Mouse (Mus musculus) small intestine, adult 2 months (tissue): ENCODE results near the gene Stat5b. TPM values are rescaled to one million over a fixed set of nuclear protein-coding genes. Genes with fewer than 3 reads are reported as not detected.

Source experiments
- H3K27ac ChIP-seq: fragments of 200-500 bp; 2 replicates; pipeline ENCODE4 v1.5.1; 2012; ENCODE audit warnings: low read depth, low read length, control low read depth, inconsistent platforms; ENCODE audit not compliant: insufficient read depth
- H3K27me3 ChIP-seq: fragments of 200-500 bp; 2 replicates; pipeline ENCODE4 v1.6.1; 2012; ENCODE audit warnings: mild to moderate bottlenecking, moderate library complexity, low read length, inconsistent platforms; ENCODE audit not compliant: control insufficient read depth, insufficient read depth
- H3K36me3 ChIP-seq: fragments of 200-500 bp; 2 replicates; pipeline ENCODE4 v1.6.1; 2012; ENCODE audit warnings: mild to moderate bottlenecking, low read length, control low read depth, inconsistent platforms; ENCODE audit not compliant: control insufficient read depth, insufficient read depth
- H3K4me1 ChIP-seq: fragments of 200-500 bp; 2 replicates; pipeline ENCODE4 v1.6.1; 2012; ENCODE audit warnings: low read length, inconsistent platforms, mixed read lengths; ENCODE audit not compliant: control insufficient read depth, insufficient read depth, insufficient read length
- H3K4me3 ChIP-seq: fragments of 200-500 bp; 2 replicates; pipeline ENCODE4 v1.5.1; 2012; ENCODE audit warnings: low read depth, mild to moderate bottlenecking, control low read depth, inconsistent platforms, low read length, moderate library complexity
- CTCF ChIP-seq: fragments of 200-500 bp; IDR thresholded peaks from 2 replicates; pipeline ENCODE4 v1.5.1; 2012; ENCODE audit warnings: low read depth, mild to moderate bottlenecking, control low read depth, inconsistent platforms, low read length, moderate library complexity, mixed read lengths; ENCODE audit not compliant: insufficient replicate concordance, insufficient read length; ENCODE audit errors: extremely low read depth
- POLR2A ChIP-seq: fragments of 200-500 bp; IDR thresholded peaks from 2 replicates; pipeline ENCODE4 v1.6.1; 2012; ENCODE audit warnings: low read depth, mild to moderate bottlenecking, control low read depth, inconsistent platforms, low read length, moderate library complexity
- WGBS: fragments of 180-500 bp; shearing (Covaris S2); methylation state at CpG from one replicate; pipeline ENCODE4 v1.1.7; 2018; 5-methylcytosine and 5-hydroxymethylcytosine counted together
- polyA plus RNA-seq: library from polyadenylated mRNA; depleted of rRNA; stranded (reverse); fragments of >200 nt; gene quantifications from 2 replicates; pipeline ENCODE4 v1.2.3, GENCODE M21; 2012

Stat5b gene
- polyA plus RNA-seq, 1 experiment, result 9.6 TPM

- no peak for TF ChIP-seq CTCF
- Histone ChIP-seq H3K4me3 (no peak overlapping the region), H3K27me3 (no peaks in the 10 kb centered on the region), H3K4me1 (peaks cover 7% of the 10 kb centered on the region; the same call in 1 of the 2 replicates), H3K36me3 (no peaks in the 10 kb centered on the region), H3K27ac (no peak overlapping the region)
- 90% methylated on average over 15 of the region's 15 CpGs for WGBS
These were observed 32.0 kb downstream of the Stat5b start for GRCm38 (mm10) chr11:100818359-100819012.

- no peaks in the 10 kb centered on the region for H3K36me3 ChIP-seq
- TF ChIP-seq POLR2A (no peak), CTCF (no peak)
- no peak overlapping the region for H3K4me3 ChIP-seq
- no peak overlapping the region for H3K27ac ChIP-seq
- H3K27me3 ChIP-seq, result no peaks in the 10 kb centered on the region
- H3K4me1 ChIP-seq, result peaks cover 7% of the 10 kb centered on the region; the same call in 1 of the 2 replicates
- WGBS, result 72% methylated on average over 9 of the region's 9 CpGs
These were observed 33.2 kb downstream of the Stat5b start for GRCm38 (mm10) chr11:100817311-100817710.

- Histone ChIP-seq H3K4me1 (peaks cover 7% of the 10 kb centered on the region; the same call in 1 of the 2 replicates), H3K27ac (no peak overlapping the region), H3K36me3 (no peaks in the 10 kb centered on the region), H3K27me3 (no peaks in the 10 kb centered on the region), H3K4me3 (no peak overlapping the region)
- TF ChIP-seq POLR2A (no peak), CTCF (no peak)
- 56% methylated on average over 4 of the region's 4 CpGs for WGBS
These were observed 33.7 kb downstream of the Stat5b start for GRCm38 (mm10) chr11:100816801-100817200.

DNA sequence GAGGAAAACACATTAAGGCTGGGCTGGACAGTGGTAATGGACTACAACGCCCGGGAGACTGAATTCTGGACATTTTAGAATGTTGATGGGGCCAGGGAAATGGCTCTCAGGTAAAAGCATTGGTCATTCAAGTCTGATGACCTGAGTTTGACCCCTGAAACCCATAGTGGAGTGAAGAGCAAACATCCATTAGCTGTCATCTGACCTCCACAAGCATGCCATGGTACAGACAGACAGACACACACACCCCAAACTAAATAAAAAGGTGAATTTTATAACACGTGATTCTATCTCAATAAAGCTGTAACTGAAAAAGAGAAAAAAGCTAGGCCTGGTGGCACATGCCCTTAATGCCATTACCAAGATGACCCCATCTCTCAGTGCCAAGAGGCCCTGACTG, 34.2 kb downstream of the Stat5b start:
- TF ChIP-seq CTCF, result no peak
- TF ChIP-seq POLR2A, result no peak
- peaks cover 3% of the 10 kb centered on the region; the same call in 1 of the 2 replicates for H3K4me1 ChIP-seq
- H3K36me3 ChIP-seq, result no peaks in the 10 kb centered on the region
- no peak overlapping the region for H3K27ac ChIP-seq
- H3K27me3 ChIP-seq, result no peaks in the 10 kb centered on the region
- H3K4me3 ChIP-seq, result no peak overlapping the region
- WGBS, result 72% methylated on average over 3 of the region's 3 CpGs

DNA sequence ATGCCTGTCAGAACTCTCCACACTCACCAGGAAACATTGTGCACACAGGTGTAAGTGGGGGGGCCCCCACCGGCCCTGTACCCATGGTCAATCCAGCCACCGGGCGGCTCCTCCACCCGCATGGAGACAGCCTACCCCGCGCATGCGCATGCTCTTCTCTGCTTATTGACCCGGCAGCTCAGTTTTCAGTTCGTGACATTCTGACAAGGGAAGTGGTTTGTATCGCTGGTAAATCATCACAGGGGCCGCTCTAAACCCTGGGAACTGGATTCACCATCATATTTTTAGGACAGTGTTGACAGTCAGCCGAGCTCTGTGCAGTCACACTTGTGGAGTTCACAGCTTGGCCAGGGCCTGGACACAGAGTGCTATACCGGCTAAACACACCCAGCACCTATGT, 36.0 kb downstream of the Stat5b start:
- H3K4me1 ChIP-seq, result peaks cover 3% of the 10 kb centered on the region; the same call in 1 of the 2 replicates
- 15% methylated on average over 13 of the region's 13 CpGs for whole genome bisulfite sequencing
- TF ChIP-seq CTCF, result no peak
- no peak for TF ChIP-seq POLR2A
- peak overlapping the region; percentile 44; the same call in 1 of the 2 replicates for H3K27ac ChIP-seq
- H3K4me3 ChIP-seq, result peak overlapping the region; percentile 21; the same call in 1 of the 2 replicates
- H3K27me3 ChIP-seq, result no peaks in the 10 kb centered on the region
- H3K36me3 ChIP-seq, result no peaks in the 10 kb centered on the region

DNA sequence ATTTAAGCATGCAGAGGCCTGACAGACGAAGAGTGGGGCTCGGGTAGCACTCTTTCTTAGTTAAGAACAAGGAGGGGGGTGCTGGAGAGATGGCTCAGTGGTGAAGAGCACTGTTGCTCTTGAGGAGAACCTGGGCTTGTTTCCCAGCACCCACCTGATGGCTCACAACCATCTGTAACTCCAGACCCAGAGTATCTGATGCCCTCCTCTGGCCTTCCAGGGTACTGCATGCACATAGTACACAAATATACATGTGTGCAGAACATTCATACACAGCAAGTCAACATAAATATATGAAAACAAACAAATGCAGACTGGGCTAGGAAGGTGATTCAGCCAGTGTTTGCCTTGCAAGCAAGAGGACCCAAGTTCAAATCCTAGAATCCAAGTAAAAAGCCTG, 39.4 kb downstream of the Stat5b start:
- 88% methylated on average over 2 of the region's 2 CpGs for WGBS
- no peak for TF ChIP-seq POLR2A
- no peak for TF ChIP-seq CTCF
- no peaks in the 10 kb centered on the region for H3K27me3 ChIP-seq
- 0 out of 2 replicates have a peak, but pooled peaks cover 1% of the 10 kb centered on the region for H3K36me3 ChIP-seq
- H3K27ac ChIP-seq, result no peak overlapping the region
- no peak overlapping the region for H3K4me3 ChIP-seq
- peaks cover 2% of the 10 kb centered on the region; the same call in 1 of the 2 replicates for H3K4me1 ChIP-seq

DNA sequence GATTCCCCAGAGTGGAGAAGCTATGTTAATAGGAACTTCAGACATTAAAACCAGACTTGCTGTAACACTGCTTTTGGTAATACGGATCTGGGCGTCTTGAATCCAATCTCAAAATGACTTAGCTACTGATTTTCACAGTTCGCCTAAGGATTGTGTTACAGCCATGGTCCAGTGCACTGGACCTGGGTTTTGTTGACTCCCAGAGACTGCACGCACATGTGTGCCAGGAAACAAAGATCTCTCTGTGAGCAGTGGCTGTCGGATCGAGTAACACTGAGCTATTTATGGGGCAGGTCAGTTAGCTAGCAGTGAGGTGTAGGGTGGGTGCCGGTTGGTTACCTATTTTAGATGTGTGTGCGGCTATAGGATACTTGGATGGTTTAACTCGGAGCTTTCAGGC, 40.0 kb downstream of the Stat5b start:
- peaks cover 2% of the 10 kb centered on the region for H3K4me1 ChIP-seq
- 87% methylated on average over 9 of the region's 9 CpGs for WGBS
- no peak for TF ChIP-seq CTCF
- TF ChIP-seq POLR2A, result no peak
- H3K27ac ChIP-seq, result no peak overlapping the region
- no peaks in the 10 kb centered on the region for H3K27me3 ChIP-seq
- 0 out of 2 replicates have a peak, but pooled peaks cover 1% of the 10 kb centered on the region for H3K36me3 ChIP-seq
- no peak overlapping the region for H3K4me3 ChIP-seq
